Mouse (Mus musculus): Measurements from ENCODE around the gene Vwa7.

DNA sequence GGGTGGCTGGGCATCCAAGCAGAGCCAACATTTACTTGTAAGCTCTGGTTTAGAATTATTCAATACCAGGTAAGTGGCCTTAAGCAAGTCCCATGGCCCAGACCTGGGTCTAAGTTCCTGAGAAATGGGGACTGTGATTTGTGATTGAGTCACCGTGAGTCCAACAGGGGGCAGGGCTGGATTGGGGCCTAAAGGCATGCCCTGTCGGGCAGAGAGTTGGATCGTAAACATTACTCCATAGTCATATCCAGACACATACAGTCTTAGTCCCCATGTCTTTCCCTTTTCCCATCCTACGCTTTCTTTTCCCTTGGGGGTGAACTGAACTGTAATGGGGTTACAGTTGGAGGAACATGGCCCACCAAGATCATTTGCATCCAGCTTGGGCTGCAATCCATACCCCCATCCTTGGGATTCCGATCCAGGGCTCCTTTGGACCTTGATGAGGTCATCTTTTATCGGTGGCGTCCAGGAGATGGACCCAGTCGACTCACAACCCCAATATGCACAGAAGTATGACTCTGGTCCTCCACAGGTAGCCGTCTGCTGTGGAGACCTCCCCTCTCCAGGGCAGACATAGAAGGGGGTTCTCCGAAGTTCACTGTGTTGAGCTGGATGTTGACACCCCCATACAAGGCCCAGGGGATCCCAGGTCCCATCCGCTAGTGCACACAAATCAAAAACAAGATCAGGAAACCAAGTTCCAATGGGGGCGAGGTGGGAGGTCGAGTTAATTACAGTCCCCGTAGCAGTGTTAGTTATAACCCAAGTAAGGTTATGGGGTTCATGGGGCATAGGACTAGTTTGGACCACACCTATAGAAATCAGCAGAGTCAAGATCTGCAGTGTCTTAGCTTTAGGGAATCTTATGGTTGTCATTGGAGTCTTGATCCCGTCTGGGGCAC, 17.6 kb upstream of the Vwa7 start:
- TF ChIP-seq POLR2A (IDR thresholded peaks at IDR 0.05; ENCODE audit: borderline replicate concordance, control insufficient read depth, low read depth, low read length), result no peak
- 0 out of 2 replicates have a peak, but pooled peaks have one; percentile 6 for TF ChIP-seq CTCF (IDR thresholded peaks at IDR 0.05; ENCODE audit: control insufficient read depth, insufficient read depth, low read length)

All from bone marrow, adult 2 months (tissue).